Mouse (Mus musculus): ENCODE measurements around the gene Bptf. TPM values are rescaled to one million over a fixed set of nuclear protein-coding genes. Genes with fewer than 3 reads are reported as not detected.
"Not testable (repeated sequence)": the region's sequence is repeated elsewhere in the genome, so short reads cannot be mapped to it uniquely, and the experiment has no call there.

Bptf gene
- total RNA-seq, 1 experiment from 2014 or later, result 42.6 TPM

GRCm38 (mm10) chr11:107117789-107118188 lies 14.1 kb downstream of the Bptf start:
- no peak for DNase-seq

GRCm38 (mm10) chr11:107113881-107114557 lies 17.9 kb downstream of the Bptf start:
- DNase-seq, result no peak

GRCm38 (mm10) chr11:107113112-107113511 lies 18.8 kb downstream of the Bptf start:
- DNase-seq, result peak; percentile 51

- no peak for DNase-seq
Observed at GRCm38 (mm10) chr11:107109669-107110068, 22.3 kb downstream of the Bptf start.

- DNase-seq, result no peak
Observed at GRCm38 (mm10) chr11:107108892-107109291, 23.0 kb downstream of the Bptf start.

- no peak for DNase-seq
Observed at GRCm38 (mm10) chr11:107107725-107108078, 24.2 kb downstream of the Bptf start.

- DNase-seq, result no peak
Observed at GRCm38 (mm10) chr11:107106978-107107724, 24.8 kb downstream of the Bptf start.

- no peak for DNase-seq
Observed at GRCm38 (mm10) chr11:107106461-107106860, 25.5 kb downstream of the Bptf start.

GRCm38 (mm10) chr11:107105227-107105626 lies 26.7 kb downstream of the Bptf start:
- peak; percentile 87 for DNase-seq

GRCm38 (mm10) chr11:107103736-107104135 lies 28.2 kb downstream of the Bptf start:
- DNase-seq, result no peak

GRCm38 (mm10) chr11:107103224-107103589 lies 28.7 kb downstream of the Bptf start:
- no peak for DNase-seq

- no peak for DNase-seq
Observed at GRCm38 (mm10) chr11:107102465-107103223, 29.3 kb downstream of the Bptf start.

GRCm38 (mm10) chr11:107096973-107097372 lies 35.0 kb downstream of the Bptf start:
- DNase-seq, result no peak

- DNase-seq, result no peak
Observed at GRCm38 (mm10) chr11:107093871-107094270, 38.1 kb downstream of the Bptf start.

- no peak for DNase-seq
Observed at GRCm38 (mm10) chr11:107092637-107093036, 39.3 kb downstream of the Bptf start.

- DNase-seq, result no peak
Observed at GRCm38 (mm10) chr11:107085866-107086265, 46.1 kb downstream of the Bptf start.

GRCm38 (mm10) chr11:107083480-107083879 lies 48.4 kb downstream of the Bptf start:
- no peak for DNase-seq

GRCm38 (mm10) chr11:107065216-107065785 lies 66.6 kb downstream of the Bptf start:
- peak; percentile 45 for DNase-seq

GRCm38 (mm10) chr11:107064590-107064989 lies 67.3 kb downstream of the Bptf start:
- no peak for DNase-seq

GRCm38 (mm10) chr11:107063067-107063466 lies 68.9 kb downstream of the Bptf start:
- DNase-seq, result no peak

- no peak for DNase-seq
Observed at GRCm38 (mm10) chr11:107060941-107061340, 71.0 kb downstream of the Bptf start.

GRCm38 (mm10) chr11:107059634-107060033 lies 72.3 kb downstream of the Bptf start:
- not testable (repeated sequence) for DNase-seq

GRCm38 (mm10) chr11:107057391-107057790 lies 74.5 kb downstream of the Bptf start:
- DNase-seq, result peak; percentile 43

Data from adrenal gland, postnatal 14 days (tissue).